In genomic region chr3:142984547-142984946, GRCm38 (mm10) we compare ENCODE assay signal across 19 mouse cellular contexts.
DNase-seq lines count a peak whose midpoint lies in the region; ATAC-seq lines count a peak whose summit lies in the region.
"Had no signal": no experiment of that assay in that cellular context is flagged by ENCODE, and none has a peak within 500 bp of the region (broad histone marks: within the 10 kb centered on the region; RNA-seq: fewer than 3 reads in every experiment).

No protein-coding gene starts in this region.

- no peak overlapping the region for H3K9ac ChIP-seq in heart, embryonic 11.5 days (ENCODE audit: low read depth, low read length)
- H3K9ac ChIP-seq in stomach, embryonic 16.5 days (ENCODE audit: low read length) = no peak overlapping the region
- H3K9ac ChIP-seq: embryonic facial prominence, embryonic 12.5 days; forebrain, embryonic 15.5 days; hindbrain, embryonic 14.5 days had no signal

- ATAC-seq in heart, embryonic 11.5 days (replicated peaks; ENCODE audit: insufficient number of reproducible peaks, low FRiP score, low TSS enrichment) = no peak
- ATAC-seq in stomach, embryonic 16.5 days (ENCODE audit: insufficient read depth, low FRiP score) = peak; percentile 83; the same call in 1 of the 2 replicates
- ATAC-seq: CD4-positive, CD25-positive, alpha-beta regulatory T cell, adult 4 months; forebrain, embryonic 15.5 days had no signal

- H3K4me3 ChIP-seq in heart, embryonic 11.5 days (ENCODE audit: low read depth, low read length) = no peak overlapping the region
- H3K4me3 ChIP-seq in stomach, embryonic 16.5 days (replicated peaks; ENCODE audit: low read length) = no peak overlapping the region
- H3K4me3 ChIP-seq: embryonic facial prominence, embryonic 12.5 days; forebrain, embryonic 15.5 days; heart, adult 2 months; hindbrain, embryonic 10.5 days had no signal

- no peak for DNase-seq in heart, postnatal 10 days
- peak; percentile 7 for DNase-seq in heart, postnatal 25 days (ENCODE audit: low spot score)
- DNase-seq in heart, adult 9 months (ENCODE audit: low spot score in 2 of 2) = no peak
- peak; percentile 14 for DNase-seq in adipocyte (ENCODE audit: low spot score)
- DNase-seq in gastrocnemius, postnatal 14 days = no peak
- DNase-seq: adrenal gland, postnatal 10 days; B cell, adult 2 months; cerebellum, adult 11 months; cerebellum, adult 8-10 months; cerebellum, postnatal 14 days had no signal

- no peaks in the 10 kb centered on the region for H3K36me3 ChIP-seq in heart, embryonic 11.5 days (ENCODE audit: control insufficient read depth, insufficient read depth, low read length)
- H3K36me3 ChIP-seq in stomach, embryonic 16.5 days (ENCODE audit: control insufficient read depth, insufficient read depth, low read length) = no peaks in the 10 kb centered on the region
- H3K36me3 ChIP-seq: embryonic facial prominence, embryonic 12.5 days; forebrain, embryonic 15.5 days; G1E; hindbrain, embryonic 10.5 days had no signal

- H3K27me3 ChIP-seq in heart, embryonic 11.5 days (ENCODE audit: control insufficient read depth, insufficient read depth, low read length) = no peaks in the 10 kb centered on the region
- H3K27me3 ChIP-seq in stomach, embryonic 16.5 days (ENCODE audit: control insufficient read depth, insufficient read depth, low read length) = no peaks in the 10 kb centered on the region
- H3K27me3 ChIP-seq: embryonic facial prominence, embryonic 12.5 days; forebrain, embryonic 15.5 days had no signal

- intact Hi-C loops in heart, postnatal 10 days (cut with DNase I) = no loop called here
- intact Hi-C loops in heart, postnatal 25 days (cut with DNase I) = no loop called here
- intact Hi-C loops in gastrocnemius, postnatal 14 days (cut with DNase I; ENCODE audit: low total_unique reads) = no loop called here

- peak overlapping the region; percentile 36; the same call in 1 of the 2 replicates for H3K27ac ChIP-seq in heart, embryonic 11.5 days (ENCODE audit: low read depth, low read length)
- H3K27ac ChIP-seq in stomach, embryonic 16.5 days (ENCODE audit: low read length) = peak overlapping the region; percentile 55; the same call in 1 of the 2 replicates
- H3K27ac ChIP-seq: embryonic facial prominence, embryonic 12.5 days; forebrain, embryonic 15.5 days; heart, adult 2 months; hindbrain, embryonic 10.5 days; hindbrain, embryonic 14.5 days had no signal

- 63% methylated on average over 5 of the region's 5 CpGs for WGBS in heart, embryonic 11.5 days (ENCODE audit: insufficient replicate concordance)
- WGBS in stomach, embryonic 16.5 days = 65% methylated on average over 5 of the region's 5 CpGs

- H3K4me2 ChIP-seq in heart, embryonic 11.5 days = no peak overlapping the region
- no peak overlapping the region for H3K4me2 ChIP-seq in stomach, embryonic 16.5 days (ENCODE audit: low read depth, low read length)
- H3K4me2 ChIP-seq: embryonic facial prominence, embryonic 12.5 days; forebrain, embryonic 15.5 days; hindbrain, embryonic 14.5 days had no signal

- no peaks in the 10 kb centered on the region for H3K4me1 ChIP-seq in heart, embryonic 11.5 days (ENCODE audit: control insufficient read depth, insufficient read depth, low read length)
- H3K4me1 ChIP-seq in stomach, embryonic 16.5 days (ENCODE audit: control insufficient read depth, insufficient read depth, low read length) = no peaks in the 10 kb centered on the region
- H3K4me1 ChIP-seq: embryonic facial prominence, embryonic 12.5 days; forebrain, embryonic 15.5 days; hindbrain, embryonic 10.5 days had no signal

- no peaks in the 10 kb centered on the region for H3K9me3 ChIP-seq in heart, embryonic 11.5 days (replicated peaks; ENCODE audit: control insufficient read depth, low read length)
- H3K9me3 ChIP-seq in stomach, embryonic 16.5 days (replicated peaks; ENCODE audit: control insufficient read depth, low read length) = no peaks in the 10 kb centered on the region
- H3K9me3 ChIP-seq: embryonic facial prominence, embryonic 12.5 days; forebrain, embryonic 15.5 days; G1E; hindbrain, embryonic 10.5 days had no signal

Comparison
In these comparisons a context has a peak if more than half of its experiments do, and no peak if none do; other contexts are left out.
1. DNase-seq: peak in heart, postnatal 25 days (single experiment) and adipocyte (single experiment); none in heart, postnatal 10 days (0 of 2), heart, adult 9 months (0 of 2) and gastrocnemius, postnatal 14 days (single experiment).